Mouse (Mus musculus) cortical plate, adult 2 months (tissue): Measurements from ENCODE around the gene Plekhh3. TPM values are rescaled to one million over a fixed set of nuclear protein-coding genes. Genes with fewer than 3 reads are reported as not detected.
"Not testable (repeated sequence)": the region's sequence is repeated elsewhere in the genome, so short reads cannot be mapped to it uniquely, and the experiment has no call there.

Experiments
- H3K27ac ChIP-seq: fragments of 200-500 bp; 2 replicates; pipeline ENCODE4 v1.5.1; 2012; ENCODE audit warnings: low read length, control low read depth, inconsistent platforms; ENCODE audit not compliant: insufficient read depth
- H3K4me1 ChIP-seq: fragments of 200-500 bp; 2 replicates; pipeline ENCODE4 v1.6.1; 2011; ENCODE audit warnings: low read length; ENCODE audit not compliant: control insufficient read depth, insufficient read depth
- H3K4me3 ChIP-seq: fragments of 200-500 bp; 2 replicates; pipeline ENCODE4 v1.5.1; 2011; ENCODE audit warnings: mild to moderate bottlenecking, low read length, control low read depth; ENCODE audit not compliant: insufficient read depth
- CTCF ChIP-seq: fragments of 200-500 bp; IDR thresholded peaks from 2 replicates; pipeline ENCODE4 v1.5.1; 2011; ENCODE audit warnings: mild to moderate bottlenecking, control low read depth, low read length; ENCODE audit not compliant: insufficient read depth; ENCODE audit errors: extremely low read depth
- POLR2A ChIP-seq: fragments of 200-500 bp; IDR thresholded peaks from 2 replicates; pipeline ENCODE4 v1.6.1; 2011; ENCODE audit warnings: mild to moderate bottlenecking, low read length, control low read depth; ENCODE audit not compliant: insufficient read depth; ENCODE audit errors: extremely low read depth
- polyA plus RNA-seq: library from polyadenylated mRNA; depleted of rRNA; stranded (reverse); fragments of >200 nt; gene quantifications from 2 replicates; pipeline ENCODE4 v1.2.3, GENCODE M21; 2012; rRNA removed

The Plekhh3 gene
- polyA plus RNA-seq, 1 experiment, result 15.8 TPM

GRCm38 (mm10) chr11:101127075-101127474, 44.1 kb downstream of the Plekhh3 start:
- Histone ChIP-seq H3K4me1 (0 out of 2 replicates have a peak, but pooled peaks cover 2% of the 10 kb centered on the region), H3K4me3 (no peak overlapping the region), H3K27ac (no peak overlapping the region)
- TF ChIP-seq POLR2A (no peak), CTCF (no peak)

GRCm38 (mm10) chr11:101125008-101125407, 46.1 kb downstream of the Plekhh3 start:
- H3K4me1 ChIP-seq, H3K4me3 ChIP-seq, H3K27ac ChIP-seq: not testable (repeated sequence)

GRCm38 (mm10) chr11:101124494-101124893, 46.7 kb downstream of the Plekhh3 start:
- H3K4me1 ChIP-seq, H3K4me3 ChIP-seq, H3K27ac ChIP-seq: not testable (repeated sequence)

- TF ChIP-seq CTCF, result no peak
- no peak for TF ChIP-seq POLR2A
- Histone ChIP-seq H3K4me3 (peak overlapping the region; percentile 52), H3K4me1 (peaks cover 4% of the 10 kb centered on the region; the same call in 1 of the 2 replicates), H3K27ac (0 out of 2 replicates have a peak overlapping the region, but pooled peaks have one; percentile 3)
Observed at GRCm38 (mm10) chr11:101120545-101121188, 50.5 kb downstream of the Plekhh3 start.

GRCm38 (mm10) chr11:101119761-101120544, 51.2 kb downstream of the Plekhh3 start, which contains the start of the genes Retreg3 and Tubg1:
TSS of gene Retreg3 (minus strand) at chr11:101119893.
TSS of gene Tubg1 (plus strand) at chr11:101119938.
- TF ChIP-seq CTCF (no peak), POLR2A (peak; percentile 90)

DNA sequence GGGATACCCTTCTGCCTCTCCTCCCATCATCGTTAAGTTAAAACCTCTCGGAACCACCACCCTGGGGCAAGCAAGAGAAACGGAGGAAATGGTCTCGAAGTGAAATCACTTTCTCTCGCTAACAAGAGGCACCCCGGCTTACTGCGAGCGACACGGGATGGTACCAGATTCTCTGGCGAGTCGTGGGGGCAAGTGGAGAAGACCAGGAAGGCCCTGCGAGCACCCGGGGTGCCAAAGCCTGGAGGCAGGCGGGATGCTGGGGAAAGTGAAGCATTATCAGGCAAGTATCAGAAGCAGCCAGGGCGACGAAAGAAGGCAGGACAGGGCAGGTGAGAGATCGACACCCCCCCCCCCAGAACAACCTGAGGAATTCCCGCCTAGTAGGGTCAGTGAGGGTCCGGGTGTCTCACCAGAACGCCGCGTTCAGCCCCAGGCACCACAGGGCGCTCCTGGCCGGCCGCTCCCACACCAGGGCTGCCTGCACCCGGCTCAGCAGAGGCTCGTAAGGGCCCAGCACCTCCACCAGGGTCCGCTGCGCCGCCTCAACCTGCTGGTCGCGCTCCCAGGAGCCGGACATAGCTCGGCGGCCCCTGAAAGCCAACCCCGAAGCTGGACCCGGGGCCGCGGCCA, 51.9 kb downstream of the Plekhh3 start:
- Histone ChIP-seq H3K27ac (peak overlapping the region; percentile 69), H3K4me3 (peak overlapping the region; percentile 52), H3K4me1 (peaks cover 4% of the 10 kb centered on the region; the same call in 1 of the 2 replicates)
- TF ChIP-seq POLR2A (no peak), CTCF (no peak)

More at GRCm38 (mm10) chr11:101119761-101120544, 51.2 kb downstream of the Plekhh3 start, which contains the start of the genes Retreg3 and Tubg1:
- Histone ChIP-seq H3K4me1 (peaks cover 4% of the 10 kb centered on the region; the same call in 1 of the 2 replicates), H3K27ac (peak within 1 kb of the TSS; percentile 69), H3K4me3 (peak within 1 kb of the TSS; percentile 52)

DNA sequence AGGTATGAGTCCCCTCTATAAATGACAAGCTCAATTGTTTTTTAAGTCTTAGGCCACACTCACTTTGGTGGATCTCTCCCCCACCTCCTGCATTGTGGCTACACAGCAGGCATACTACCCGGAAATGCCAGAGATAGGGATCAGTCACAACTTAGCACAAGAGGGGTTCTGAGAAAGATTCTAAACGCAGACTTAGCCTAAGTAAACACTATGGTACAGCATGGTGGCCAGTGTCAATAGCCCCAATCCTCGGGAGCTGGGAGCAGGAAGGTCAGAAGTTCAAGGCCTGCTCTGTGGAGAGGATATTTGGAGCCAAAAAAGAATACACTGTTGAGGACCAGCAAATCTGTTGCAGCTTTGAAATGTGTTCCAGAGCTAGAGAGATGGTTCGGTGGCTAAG, 53.0 kb downstream of the Plekhh3 start:
- Histone ChIP-seq H3K4me1 (peaks cover 5% of the 10 kb centered on the region; the same call in 1 of the 2 replicates), H3K27ac (no peak overlapping the region), H3K4me3 (peak overlapping the region; percentile 7; the same call in 1 of the 2 replicates)
- TF ChIP-seq POLR2A (no peak), CTCF (no peak)

- peaks cover 6% of the 10 kb centered on the region; the same call in 1 of the 2 replicates for H3K4me1 ChIP-seq
- no peak overlapping the region for H3K4me3 ChIP-seq
- no peak for TF ChIP-seq POLR2A
- no peak for TF ChIP-seq CTCF
- H3K27ac ChIP-seq, result peak overlapping the region; percentile 78
Observed at GRCm38 (mm10) chr11:101115564-101115963, 55.6 kb downstream of the Plekhh3 start.

Other genes with a start within 250 kb of the Plekhh3 start
- 33.0 and 38.9 TPM in 2 replicates for gene Stat3, start 231.8 kb downstream of the Plekhh3 start, polyA plus RNA-seq
- gene Cavin1, start 200.5 kb downstream of the Plekhh3 start, polyA plus RNA-seq, result 20.0 and 21.1 TPM in 2 replicates
- gene Atp6v0a1, start 161.9 kb downstream of the Plekhh3 start, polyA plus RNA-seq, result 333 and 341 TPM in 2 replicates
- gene Naglu, start 101.3 kb downstream of the Plekhh3 start, polyA plus RNA-seq, result 10.3 and 10.7 TPM in 2 replicates
- gene Hsd17b1, start 92.9 kb downstream of the Plekhh3 start, polyA plus RNA-seq, result 0.21 and 0.42 TPM in 2 replicates
- 34.4 and 35.4 TPM in 2 replicates for gene Coasy, start 88.8 kb downstream of the Plekhh3 start, polyA plus RNA-seq
- gene Mlx, start 84.1 kb downstream of the Plekhh3 start, polyA plus RNA-seq, result 46.9 and 53.1 TPM in 2 replicates
- 3.5 and 3.8 TPM in 2 replicates for gene Psmc3ip, start 75.9 kb downstream of the Plekhh3 start, polyA plus RNA-seq
- gene Retreg3, start 51.5 kb downstream of the Plekhh3 start, polyA plus RNA-seq, result 63.2 and 65.7 TPM in 2 replicates
- gene Tubg1, start 51.4 kb downstream of the Plekhh3 start, polyA plus RNA-seq, result 15.2 and 15.3 TPM in 2 replicates
- gene Tubg2, start 15.4 kb downstream of the Plekhh3 start, polyA plus RNA-seq, result 57.9 and 61.0 TPM in 2 replicates
- 89.5 and 92.4 TPM in 2 replicates for gene Cntnap1, start 828 bp downstream of the Plekhh3 start, polyA plus RNA-seq
- gene Ccr10, start 4.1 kb upstream of the Plekhh3 start, polyA plus RNA-seq, result 0.23 and 0.36 TPM in 2 replicates
- gene Ezh1, start 55.1 kb upstream of the Plekhh3 start, polyA plus RNA-seq, result 51.9 and 53.2 TPM in 2 replicates
- gene Ramp2, start 74.7 kb upstream of the Plekhh3 start, polyA plus RNA-seq, result 65.8 and 69.6 TPM in 2 replicates
- gene Vps25, start 82.4 kb upstream of the Plekhh3 start, polyA plus RNA-seq, result 55.6 and 58.8 TPM in 2 replicates
- 2.5 and 3.3 TPM in 2 replicates for gene Wnk4, start 89.2 kb upstream of the Plekhh3 start, polyA plus RNA-seq
- gene Cntd1, start 107.7 kb upstream of the Plekhh3 start, polyA plus RNA-seq, result 0.56 and 0.70 TPM in 2 replicates
- gene Coa3, start 107.8 kb upstream of the Plekhh3 start, polyA plus RNA-seq, result 150 and 156 TPM in 2 replicates
- 169 and 181 TPM in 2 replicates for gene Becn1, start 130.9 kb upstream of the Plekhh3 start, polyA plus RNA-seq
- gene Psme3, start 144.9 kb upstream of the Plekhh3 start, polyA plus RNA-seq, result 99.9 and 107 TPM in 2 replicates
- 3.7 and 4.0 TPM in 2 replicates for gene Aoc2, start 153.7 kb upstream of the Plekhh3 start, polyA plus RNA-seq
- 0.64 and 0.94 TPM in 2 replicates for gene Aoc3, start 159.3 kb upstream of the Plekhh3 start, polyA plus RNA-seq
- gene G6pc, start 196.2 kb upstream of the Plekhh3 start, polyA plus RNA-seq, result 0.06 TPM in 1 of 2 replicates, not detected in the other
- 51.3 and 52.7 TPM in 2 replicates for gene Aarsd1, start 246.3 kb upstream of the Plekhh3 start, polyA plus RNA-seq